Mouse (Mus musculus) heart, adult 8-10 months (tissue): ENCODE measurements at regions not wholly inside any gene's neighbourhood (a gene's known extent, or its start where the extent isn't known, plus 50 kb on each side); places are given as distances from the start of the nearest gene placed in this dataset.
A peak's percentile ranks its signal among the peaks of the same experiment; 100 is the strongest.
"Not testable (repeated sequence)": the region's sequence is repeated elsewhere in the genome, so short reads cannot be mapped to it uniquely, and the experiment has no call there.

ENCODE experiments used
- DNase-seq: peaks from one replicate; pipeline ENCODE4 v3.0.0; 2022; ENCODE audit warnings: low spot score

GRCm38 (mm10) chr3:81742124-81742523 is 190.3 kb upstream of the Ctso start:
- DNase-seq = no peak

- no peak for DNase-seq
Measured at GRCm38 (mm10) chr3:81750164-81750563, 182.2 kb upstream of the Ctso start.

GRCm38 (mm10) chr3:81752955-81753354 is 179.4 kb upstream of the Ctso start:
- no peak for DNase-seq

GRCm38 (mm10) chr3:81760383-81760782 is 172.0 kb upstream of the Ctso start:
- DNase-seq = no peak

- DNase-seq = no peak
Measured at GRCm38 (mm10) chr3:81760914-81761313, 171.5 kb upstream of the Ctso start.

- no peak for DNase-seq
Measured at GRCm38 (mm10) chr3:81771812-81772211, 160.6 kb upstream of the Ctso start.

- DNase-seq = no peak
Measured at GRCm38 (mm10) chr3:81773012-81773411, 159.4 kb upstream of the Ctso start.

- DNase-seq = no peak
Measured at GRCm38 (mm10) chr3:81782081-81782480, 150.3 kb upstream of the Ctso start.

- DNase-seq = peak; percentile 1
Measured at GRCm38 (mm10) chr3:81782921-81783541, 149.4 kb upstream of the Ctso start.

GRCm38 (mm10) chr3:81788915-81789314 is 143.5 kb upstream of the Ctso start:
- DNase-seq = no peak

- DNase-seq = no peak
Measured at GRCm38 (mm10) chr3:81789664-81790063, 142.7 kb upstream of the Ctso start.

- no peak for DNase-seq
Measured at GRCm38 (mm10) chr3:81802096-81802495, 130.3 kb upstream of the Ctso start.

GRCm38 (mm10) chr3:81805745-81806144 is 126.7 kb upstream of the Ctso start:
- no peak for DNase-seq

- DNase-seq = no peak
Measured at GRCm38 (mm10) chr3:81809604-81810003, 122.8 kb upstream of the Ctso start.

- no peak for DNase-seq
Measured at GRCm38 (mm10) chr3:81820304-81820703, 112.1 kb upstream of the Ctso start.

GRCm38 (mm10) chr3:81829525-81829924 is 102.9 kb upstream of the Ctso start:
- DNase-seq = no peak

GRCm38 (mm10) chr3:81829966-81830599 is 102.3 kb upstream of the Ctso start:
- no peak for DNase-seq

GRCm38 (mm10) chr3:81835380-81836157 is 96.8 kb upstream of the Ctso start:
- no peak for DNase-seq

GRCm38 (mm10) chr3:81836478-81836877 is 95.9 kb upstream of the Ctso start:
- DNase-seq = no peak

- DNase-seq = not testable (repeated sequence)
Measured at GRCm38 (mm10) chr3:81838121-81838520, 94.3 kb upstream of the Ctso start.

GRCm38 (mm10) chr3:81864487-81864886 is 67.9 kb upstream of the Ctso start:
- DNase-seq = no peak
